Mouse (Mus musculus) T-helper 1 cell (primary cell): Measurements from ENCODE around the gene Usp39.

Experiments used
- in situ Hi-C: fragments of 300-600 bp; cut with MboI, MseI; formaldehyde crosslinking; loops from one replicate; pipeline ENCODE4 v1.15.1; 2025; ENCODE audit warnings: high pct_unique_total_duplicates

The Usp39 gene

DNA sequence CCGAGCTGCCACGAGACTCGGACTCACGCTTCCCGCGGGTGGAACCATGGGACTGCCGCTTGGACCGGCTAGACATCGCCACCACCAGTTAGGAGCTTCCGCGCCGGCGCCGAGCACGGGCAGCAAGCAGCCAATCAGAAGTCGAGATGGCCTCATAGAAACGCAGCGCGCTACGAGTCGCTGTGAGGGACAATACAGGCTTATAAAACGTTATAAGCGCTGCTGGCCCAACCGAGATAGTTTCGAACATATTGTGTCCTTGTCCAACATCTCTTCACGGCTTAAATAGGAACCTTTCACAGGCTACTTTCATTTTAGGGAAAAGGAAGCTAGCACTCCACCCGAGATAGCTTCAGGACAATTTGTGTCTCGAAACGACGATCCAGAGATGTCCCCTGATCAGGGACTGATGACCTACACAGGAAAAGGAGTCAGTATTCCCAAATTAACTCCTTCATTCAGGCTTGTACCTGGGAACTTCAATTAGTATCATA lies at the start of gene Usp39:
TSS of gene Usp39 (minus strand) at position 111 of the 494 bp plus-strand sequence.
- in situ Hi-C loops = no loop called here

DNA sequence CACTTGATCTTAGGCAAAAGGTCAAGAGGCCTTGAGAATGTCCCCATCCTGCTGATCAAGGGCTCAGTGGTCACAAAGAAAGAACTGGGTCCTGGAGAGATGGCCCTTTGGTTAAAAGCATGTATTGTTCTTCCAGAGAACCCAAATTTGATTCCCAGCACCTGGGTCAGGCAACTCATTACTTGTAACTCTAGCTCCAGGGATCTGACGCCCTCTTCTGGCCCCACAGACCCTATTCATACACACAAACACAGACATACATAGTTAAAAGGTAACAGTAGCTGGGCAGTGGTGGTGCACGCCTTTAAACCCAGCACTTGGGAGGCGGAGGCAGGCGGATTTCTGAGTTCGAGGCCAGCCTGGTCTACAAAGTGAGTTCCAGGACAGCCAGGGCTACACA lies 47.4 kb upstream of the Usp39 start:
- in situ Hi-C loops = no loop called here

- in situ Hi-C loops = no loop called here
Measured at GRCm38 (mm10) chr6:72390795-72391521, 46.0 kb upstream of the Usp39 start.

- in situ Hi-C loops = no loop called here
Measured at GRCm38 (mm10) chr6:72389941-72390771, 45.2 kb upstream of the Usp39 start, which contains the start of gene Vamp8. Gene Vamp8, minus strand, starts transcription at chr6:72390703.

DNA sequence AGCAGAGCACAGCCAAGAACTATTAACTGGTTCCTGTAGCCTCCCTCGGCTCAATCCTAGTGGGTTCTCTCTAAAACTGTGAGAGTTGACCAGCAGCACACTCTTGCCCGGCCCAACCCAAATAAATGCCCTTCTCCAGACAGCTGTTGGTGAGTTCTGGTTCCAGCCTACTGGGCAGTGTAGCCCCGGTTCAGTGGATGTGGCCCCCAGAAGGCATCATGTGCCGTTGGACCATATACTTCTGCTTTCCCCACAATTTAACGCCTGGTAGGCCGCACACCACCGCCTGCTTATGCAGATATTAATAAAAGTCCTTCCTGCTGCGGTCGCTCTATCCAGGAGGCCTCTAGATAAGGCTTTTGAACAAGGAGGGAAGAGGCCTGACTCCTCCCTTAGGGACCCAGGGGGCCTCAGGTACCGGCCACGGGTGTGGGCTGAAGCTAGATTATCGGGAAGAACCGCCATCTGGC lies 44.5 kb upstream of the Usp39 start:
- in situ Hi-C loops = no loop called here

DNA sequence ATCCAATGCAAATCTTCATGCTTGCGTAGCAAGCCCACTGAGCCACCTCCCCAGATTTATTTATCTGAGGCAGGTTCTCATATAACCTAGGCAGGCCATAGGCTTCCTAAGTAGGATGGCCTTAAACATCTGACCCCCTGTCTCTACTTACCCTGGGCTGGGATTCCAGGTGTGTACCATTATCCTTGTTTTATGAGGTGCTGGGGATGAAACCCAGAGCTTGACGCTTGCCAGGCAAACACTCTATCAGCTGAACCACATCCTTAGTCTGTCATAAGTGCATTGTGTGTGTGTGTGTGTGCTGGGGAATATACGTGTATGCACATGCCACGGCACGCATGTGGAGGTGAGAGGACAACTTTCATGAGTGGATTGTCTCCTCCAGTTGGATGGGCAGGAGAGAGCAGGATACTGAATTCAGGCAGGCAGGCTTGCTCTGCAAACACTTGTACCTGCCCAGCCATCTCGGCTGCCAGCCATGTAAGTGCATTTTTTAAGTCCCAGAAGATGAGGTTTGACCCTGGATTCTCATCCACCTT lies 43.9 kb upstream of the Usp39 start:
- in situ Hi-C loops = no loop called here

DNA sequence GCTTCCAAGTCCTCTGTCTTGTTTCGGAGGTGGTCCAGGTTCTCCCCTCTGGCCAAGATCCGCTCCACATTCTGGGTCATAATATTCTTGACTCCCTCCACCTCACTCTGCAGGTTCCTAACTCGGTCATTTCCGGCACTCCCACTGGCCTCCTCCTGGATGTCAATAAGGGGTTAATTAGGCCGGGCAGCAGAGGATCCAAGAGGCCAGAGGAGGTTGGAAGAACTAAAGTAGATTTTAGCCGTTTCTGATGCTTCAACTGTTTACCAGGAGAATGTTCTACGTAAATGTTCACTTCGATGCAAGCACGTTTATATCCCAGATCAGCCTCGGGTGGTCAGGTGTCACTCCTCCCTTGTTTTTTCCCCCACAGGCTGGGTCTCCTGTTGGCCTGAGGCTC lies 43.3 kb upstream of the Usp39 start:
- in situ Hi-C loops = no loop called here

DNA sequence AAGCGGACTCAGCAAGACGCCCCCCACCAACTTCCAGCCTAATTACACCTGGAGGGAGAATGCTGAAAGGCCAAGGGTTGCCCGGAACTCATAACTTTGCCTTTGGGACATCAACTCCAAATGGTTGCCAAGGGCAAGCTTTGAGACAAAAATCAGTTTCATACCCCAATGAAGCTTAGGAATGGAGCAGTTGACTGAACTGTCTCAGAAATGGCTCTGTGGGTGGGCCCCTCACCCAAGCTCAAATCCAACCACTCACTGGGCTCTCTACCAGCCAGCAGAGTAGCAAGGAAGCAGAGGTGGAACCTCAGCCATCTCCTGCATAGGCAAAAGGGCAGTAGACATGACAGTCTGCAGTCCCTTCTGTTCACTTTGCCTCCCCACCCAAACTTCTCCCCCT lies 42.8 kb upstream of the Usp39 start:
- in situ Hi-C loops = no loop called here

GRCm38 (mm10) chr6:72386561-72386960 lies 41.6 kb upstream of the Usp39 start:
- in situ Hi-C loops = no loop called here

GRCm38 (mm10) chr6:72385258-72385657 lies 40.3 kb upstream of the Usp39 start:
- in situ Hi-C loops = no loop called here

GRCm38 (mm10) chr6:72383952-72384351 lies 39.0 kb upstream of the Usp39 start:
- in situ Hi-C loops = no loop called here

DNA sequence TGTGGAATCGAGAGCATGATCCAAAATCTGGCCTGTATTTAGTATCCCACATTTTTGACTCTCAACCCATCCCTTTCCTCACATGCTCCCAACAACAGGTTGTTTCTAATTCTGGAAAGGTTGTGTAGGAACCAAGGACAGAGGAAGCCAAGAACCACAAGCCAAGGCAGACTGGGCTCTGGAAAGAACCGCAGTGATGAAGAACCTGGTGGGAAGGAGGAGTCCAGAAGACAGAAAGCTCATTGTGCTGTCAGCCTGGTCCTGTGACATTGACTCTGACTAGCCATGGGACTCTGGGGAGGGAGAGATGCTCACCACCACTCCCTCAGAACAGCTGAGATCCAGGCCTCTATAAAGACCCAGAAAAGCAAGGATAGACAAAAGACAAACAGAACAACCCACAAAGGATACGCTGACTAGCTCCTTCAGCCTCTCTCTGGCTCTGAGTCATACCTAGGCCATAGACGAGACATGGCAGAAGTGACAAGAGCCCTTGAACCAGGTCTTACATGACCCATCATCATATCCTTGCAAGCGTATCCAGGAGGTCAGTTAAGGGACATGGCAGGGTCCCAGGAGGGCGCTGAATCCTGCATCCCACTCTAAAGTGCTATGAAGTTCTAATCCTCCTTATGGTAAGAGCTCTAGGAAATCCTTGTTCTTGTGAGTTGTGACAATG lies 38.3 kb upstream of the Usp39 start:
- in situ Hi-C loops = no loop called here

GRCm38 (mm10) chr6:72382494-72382893 lies 37.5 kb upstream of the Usp39 start:
- in situ Hi-C loops = no loop called here

DNA sequence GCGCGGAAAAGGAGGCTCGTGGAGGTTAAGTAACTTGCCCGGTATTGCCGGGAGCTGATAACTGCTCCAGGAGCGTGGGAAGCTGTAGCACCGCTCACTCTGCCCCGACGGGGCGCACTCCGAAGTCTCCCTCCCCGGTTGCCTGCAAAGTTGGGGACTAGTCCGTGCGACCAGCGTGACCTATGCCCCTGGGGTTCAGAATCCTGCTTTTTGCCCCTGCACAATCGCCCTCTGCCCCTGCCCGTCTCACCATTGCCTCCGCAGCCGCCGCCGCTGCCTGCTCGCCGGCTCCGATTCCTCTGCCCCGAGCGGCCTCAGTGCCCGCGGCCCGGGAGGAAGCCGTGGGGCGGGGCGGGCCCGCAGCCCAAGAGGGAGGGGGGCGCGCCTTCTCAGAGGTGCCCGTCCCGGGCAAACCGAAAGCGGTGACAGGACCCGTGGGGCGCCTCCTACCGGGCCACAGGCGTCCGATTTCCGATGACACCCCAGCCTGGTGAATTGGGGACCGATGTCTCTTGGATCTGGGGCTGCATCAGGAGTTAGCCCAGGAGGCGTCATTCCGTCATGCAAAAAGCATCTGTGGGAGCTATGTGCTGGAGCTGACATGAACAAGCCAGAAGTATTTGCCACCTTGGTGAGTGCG lies 35.3 kb upstream of the Usp39 start, which contains the start of gene Vamp5:
TSS of gene Vamp5 (minus strand) at position 338 of the 640 bp plus-strand sequence.
- in situ Hi-C loops = no loop called here

GRCm38 (mm10) chr6:72379377-72380130 lies 34.6 kb upstream of the Usp39 start:
- in situ Hi-C loops = no loop called here

DNA sequence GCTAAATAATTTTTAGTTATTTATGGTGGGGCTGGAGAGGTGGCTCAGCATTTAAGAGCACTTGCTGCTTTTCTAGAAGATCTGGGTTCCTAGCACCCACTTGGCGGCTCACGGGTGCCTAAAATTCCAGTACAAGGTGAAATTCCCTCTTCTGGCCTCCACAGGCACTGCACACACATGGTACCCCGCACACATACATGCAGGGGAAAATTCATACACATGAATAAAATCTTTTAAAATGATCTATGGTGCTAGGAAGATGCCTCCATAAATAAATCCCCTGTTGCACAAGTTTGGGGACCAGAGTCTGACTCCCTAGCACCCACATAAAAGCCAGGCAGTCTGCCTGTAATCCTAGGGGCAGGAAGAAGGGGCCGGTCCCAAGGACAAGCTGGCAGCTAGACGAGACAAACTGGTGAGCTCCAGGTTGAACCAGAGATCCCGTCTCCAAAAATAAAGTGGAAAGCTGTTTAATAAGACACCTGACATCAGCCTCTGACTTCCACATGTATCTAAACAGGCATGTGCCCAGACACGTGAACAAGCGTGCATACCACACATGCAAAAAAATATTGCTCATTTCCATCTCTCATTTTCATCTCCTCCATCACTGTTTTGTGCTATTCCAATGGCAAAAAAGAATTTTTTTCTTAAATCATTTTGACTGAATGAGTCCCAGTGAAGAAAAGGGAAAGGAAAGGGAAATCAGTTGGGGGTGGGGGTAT lies 33.7 kb upstream of the Usp39 start:
- in situ Hi-C loops = no loop called here

DNA sequence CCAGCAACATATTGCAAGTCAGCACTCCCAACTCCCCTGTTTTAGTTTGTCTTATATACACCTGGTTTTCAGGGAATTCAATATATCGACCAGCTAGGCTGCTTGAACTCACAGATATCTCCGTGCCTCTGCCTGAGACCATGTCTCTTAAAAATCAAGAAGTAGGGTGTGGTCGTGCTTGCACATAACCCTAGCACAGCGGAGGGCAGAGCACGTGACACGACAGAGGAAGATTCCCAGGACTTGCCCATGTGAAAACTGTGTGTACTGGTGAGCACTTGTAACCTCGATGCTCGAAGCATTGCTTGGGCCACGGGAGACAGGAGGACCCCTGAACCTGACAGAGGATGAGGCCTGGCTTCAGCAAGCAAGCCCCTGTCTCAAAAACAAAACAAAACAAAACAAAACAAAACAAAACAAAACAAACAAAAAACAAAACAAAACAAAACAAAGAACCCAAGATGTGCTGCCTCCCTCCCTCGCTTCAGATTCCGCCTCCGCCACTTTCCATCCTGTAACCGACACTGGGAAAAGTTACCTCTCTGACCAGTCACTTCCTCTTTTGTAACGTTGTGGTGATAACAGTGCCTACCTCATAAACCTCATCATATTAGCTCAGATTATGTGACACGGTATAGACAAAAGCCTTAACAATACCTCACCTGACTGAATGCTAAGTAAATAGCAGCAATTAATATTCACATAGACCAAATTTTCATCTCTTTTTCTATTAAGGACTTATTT lies 30.0 kb upstream of the Usp39 start:
- in situ Hi-C loops = no loop called here

DNA sequence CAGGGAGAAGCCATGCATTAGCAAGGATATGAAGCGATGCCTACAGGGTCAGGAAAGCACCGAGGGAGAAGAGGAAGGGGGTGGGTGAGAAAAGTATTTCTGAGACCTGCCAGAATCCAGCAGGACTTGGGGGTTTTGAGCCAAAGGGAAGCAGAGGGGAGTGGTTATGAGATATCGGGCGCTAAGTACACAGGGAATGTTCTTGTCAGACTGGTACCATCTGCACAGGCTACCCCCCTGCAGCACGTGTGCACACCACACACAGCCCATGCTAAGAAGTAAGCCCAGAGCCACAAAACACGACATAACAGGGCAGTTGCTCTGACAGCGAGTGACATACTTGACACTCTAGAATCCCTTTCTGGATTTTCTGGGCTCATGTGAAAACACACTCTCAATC lies 29.2 kb upstream of the Usp39 start:
- in situ Hi-C loops = no loop called here

GRCm38 (mm10) chr6:72373184-72373583 lies 28.2 kb upstream of the Usp39 start:
- in situ Hi-C loops = no loop called here
